Mouse (Mus musculus): Measurements from ENCODE around the gene Klk6. TPM values are rescaled to one million over a fixed set of nuclear protein-coding genes. Genes with fewer than 3 reads are reported as not detected.

Klk6 gene
- polyA plus RNA-seq, 1 experiment from 2014 or later: 23.9 TPM

DNA sequence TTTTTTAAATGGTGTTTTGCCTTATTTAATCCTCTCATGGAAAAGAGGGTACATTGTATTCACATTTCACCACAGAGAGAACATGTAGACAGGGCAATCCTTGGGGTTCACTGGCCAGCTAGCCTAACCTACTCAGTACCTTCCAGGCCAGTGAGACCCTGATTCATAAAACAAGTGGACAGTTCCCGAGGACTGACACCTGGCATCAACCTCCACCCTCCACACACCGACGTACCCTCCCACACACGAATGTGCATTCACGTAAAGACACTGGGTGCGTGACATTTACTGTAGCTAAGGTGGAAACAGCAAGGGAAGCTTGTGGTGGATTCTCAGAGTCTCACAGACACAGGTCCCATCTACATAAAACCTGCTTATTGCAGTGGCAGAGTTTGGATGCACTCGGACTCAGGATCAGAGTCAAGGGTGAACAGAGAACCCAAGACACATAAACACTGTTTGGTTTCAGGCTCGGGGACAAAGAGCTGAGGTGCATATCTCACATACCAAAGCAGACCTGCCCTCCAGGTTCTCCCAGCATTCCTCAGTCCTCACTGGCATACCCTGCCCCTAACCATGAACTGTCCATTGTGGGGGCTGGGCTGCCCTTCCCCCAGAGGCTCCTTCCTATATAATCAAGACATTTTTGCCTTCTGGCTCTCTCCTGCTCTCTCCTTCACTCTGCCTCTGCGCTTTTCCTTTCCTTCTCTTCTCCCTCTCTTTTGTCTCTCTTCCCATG, 30.5 kb downstream of the Klk6 start:
- Histone ChIP-seq H3K4me2 (replicated peaks; ENCODE audit: low read depth) (no peak overlapping the region), H3K4me3 (ENCODE audit: low read depth, low read length) (no peak overlapping the region), H3K9ac (ENCODE audit: low read length) (no peak overlapping the region), H3K27ac (replicated peaks) (no peak overlapping the region), H3K4me1 (replicated peaks; ENCODE audit: control insufficient read depth, insufficient read depth) (no peaks in the 10 kb centered on the region), H3K9me3 (ENCODE audit: control insufficient read depth, low read length) (no peaks in the 10 kb centered on the region), H3K27me3 (ENCODE audit: control insufficient read depth, insufficient read depth, low read length) (no peaks in the 10 kb centered on the region), H3K36me3 (ENCODE audit: control insufficient read depth, insufficient read depth, low read length) (no peaks in the 10 kb centered on the region)
- DNase-seq (ENCODE audit: low spot score): no peak
- ATAC-seq (ENCODE audit: low FRiP score, low TSS enrichment): no peak
- TF ChIP-seq EP300 (optimal IDR thresholded peaks at IDR 0.05) (no peak), CTCF (IDR thresholded peaks at IDR 0.05; ENCODE audit: low read depth) (no peak)
- 52% methylated on average over 9 of the region's 9 CpGs for WGBS

DNA sequence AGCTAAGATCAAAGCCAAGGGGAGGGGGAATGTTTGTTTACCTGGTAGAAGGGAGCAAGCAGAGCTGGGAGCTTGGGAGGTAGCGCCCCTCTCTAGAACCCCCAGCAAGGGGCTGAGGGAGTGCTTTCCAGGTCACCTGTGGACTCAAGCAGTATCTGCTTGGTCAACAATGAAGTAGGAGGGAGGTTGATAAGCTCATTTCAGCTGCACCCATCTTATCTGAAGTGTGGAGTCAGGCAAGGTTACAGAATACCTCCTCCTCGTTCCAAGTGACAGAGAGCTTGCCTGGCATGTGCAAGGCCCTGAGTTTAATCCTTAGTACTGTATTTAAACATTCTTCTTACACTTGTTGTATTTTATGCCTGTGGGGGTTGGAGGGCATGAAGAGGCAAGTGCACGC, 31.4 kb downstream of the Klk6 start:
- TF ChIP-seq EP300 (optimal IDR thresholded peaks at IDR 0.05): no peak
- TF ChIP-seq CTCF (IDR thresholded peaks at IDR 0.05; ENCODE audit: low read depth): no peak
- H3K36me3 ChIP-seq (ENCODE audit: control insufficient read depth, insufficient read depth, low read length): no peaks in the 10 kb centered on the region
- H3K4me1 ChIP-seq (replicated peaks; ENCODE audit: control insufficient read depth, insufficient read depth): no peaks in the 10 kb centered on the region
- ATAC-seq (ENCODE audit: low FRiP score, low TSS enrichment) (peak; percentile 78), DNase-seq (ENCODE audit: low spot score) (peak; percentile 20)
- no peaks in the 10 kb centered on the region for H3K9me3 ChIP-seq (ENCODE audit: control insufficient read depth, low read length)
- no peaks in the 10 kb centered on the region for H3K27me3 ChIP-seq (ENCODE audit: control insufficient read depth, insufficient read depth, low read length)
- H3K4me3 ChIP-seq (ENCODE audit: low read depth, low read length): no peak overlapping the region
- 33% methylated on average over 3 of the region's 3 CpGs for WGBS
- no peak overlapping the region for H3K9ac ChIP-seq (ENCODE audit: low read length)
- H3K27ac ChIP-seq (replicated peaks): peak overlapping the region; percentile 67; the same call in 1 of the 2 replicates
- no peak overlapping the region for H3K4me2 ChIP-seq (replicated peaks; ENCODE audit: low read depth)

DNA sequence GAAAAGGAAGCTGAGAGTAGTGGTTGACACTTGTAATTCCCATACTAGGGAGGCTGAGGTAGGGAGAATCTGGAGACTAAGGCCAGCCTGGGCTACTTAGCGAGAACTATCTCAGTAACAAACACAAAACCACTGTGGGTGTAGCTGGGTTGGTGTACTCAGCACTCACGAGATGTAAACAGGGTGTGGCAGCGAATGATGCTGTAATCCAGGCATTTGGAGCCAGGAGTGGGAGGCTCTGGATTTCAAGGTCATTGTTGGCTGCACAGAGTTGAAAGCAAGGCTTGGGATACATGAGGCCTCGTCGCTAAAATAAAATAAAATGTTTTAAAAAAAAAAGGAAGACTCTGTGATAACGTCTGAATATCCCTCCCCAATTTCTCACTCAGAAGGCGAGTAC, 32.0 kb downstream of the Klk6 start:
- DNase-seq (ENCODE audit: low spot score) (peak; percentile 33), ATAC-seq (ENCODE audit: low FRiP score, low TSS enrichment) (peak; percentile 83)
- Histone ChIP-seq H3K9ac (ENCODE audit: low read length) (no peak overlapping the region), H3K4me3 (ENCODE audit: low read depth, low read length) (no peak overlapping the region), H3K27ac (replicated peaks) (peak overlapping the region; percentile 67), H3K36me3 (ENCODE audit: control insufficient read depth, insufficient read depth, low read length) (no peaks in the 10 kb centered on the region), H3K4me1 (replicated peaks; ENCODE audit: control insufficient read depth, insufficient read depth) (no peaks in the 10 kb centered on the region), H3K9me3 (ENCODE audit: control insufficient read depth, low read length) (no peaks in the 10 kb centered on the region), H3K4me2 (replicated peaks; ENCODE audit: low read depth) (no peak overlapping the region), H3K27me3 (ENCODE audit: control insufficient read depth, insufficient read depth, low read length) (no peaks in the 10 kb centered on the region)
- WGBS: 66% methylated on average over 7 of the region's 7 CpGs
- TF ChIP-seq CTCF (IDR thresholded peaks at IDR 0.05; ENCODE audit: low read depth): no peak
- TF ChIP-seq EP300 (optimal IDR thresholded peaks at IDR 0.05): no peak

DNA sequence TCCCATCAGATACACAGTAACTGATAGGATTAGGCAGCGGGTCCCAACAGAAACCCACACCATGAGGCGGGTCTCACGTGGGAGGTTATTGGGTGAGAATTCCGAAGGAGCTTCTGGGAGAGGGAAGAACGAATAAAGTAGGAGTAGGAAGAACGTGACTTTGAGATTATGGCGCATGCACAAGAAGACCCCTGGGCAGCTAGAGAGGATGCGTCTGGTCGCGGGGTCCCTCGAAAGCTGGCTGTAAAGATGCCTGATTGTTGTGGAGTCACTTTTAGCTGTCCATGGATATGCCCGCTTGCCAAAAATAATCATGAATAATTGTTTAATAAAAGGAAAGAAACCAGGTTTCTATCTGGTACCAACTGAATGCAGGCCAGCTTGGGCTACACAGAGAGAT, 33.2 kb downstream of the Klk6 start:
- Histone ChIP-seq H3K4me2 (replicated peaks; ENCODE audit: low read depth) (no peak overlapping the region), H3K36me3 (ENCODE audit: control insufficient read depth, insufficient read depth, low read length) (no peaks in the 10 kb centered on the region), H3K27ac (replicated peaks) (no peak overlapping the region), H3K4me3 (ENCODE audit: low read depth, low read length) (no peak overlapping the region), H3K9me3 (ENCODE audit: control insufficient read depth, low read length) (no peaks in the 10 kb centered on the region), H3K9ac (ENCODE audit: low read length) (no peak overlapping the region), H3K4me1 (replicated peaks; ENCODE audit: control insufficient read depth, insufficient read depth) (no peaks in the 10 kb centered on the region), H3K27me3 (ENCODE audit: control insufficient read depth, insufficient read depth, low read length) (no peaks in the 10 kb centered on the region)
- WGBS: 90% methylated on average over 12 of the region's 12 CpGs
- ATAC-seq (ENCODE audit: low FRiP score, low TSS enrichment): no peak
- TF ChIP-seq EP300 (optimal IDR thresholded peaks at IDR 0.05) (no peak), CTCF (IDR thresholded peaks at IDR 0.05; ENCODE audit: low read depth) (no peak)
- DNase-seq (ENCODE audit: low spot score): no peak

DNA sequence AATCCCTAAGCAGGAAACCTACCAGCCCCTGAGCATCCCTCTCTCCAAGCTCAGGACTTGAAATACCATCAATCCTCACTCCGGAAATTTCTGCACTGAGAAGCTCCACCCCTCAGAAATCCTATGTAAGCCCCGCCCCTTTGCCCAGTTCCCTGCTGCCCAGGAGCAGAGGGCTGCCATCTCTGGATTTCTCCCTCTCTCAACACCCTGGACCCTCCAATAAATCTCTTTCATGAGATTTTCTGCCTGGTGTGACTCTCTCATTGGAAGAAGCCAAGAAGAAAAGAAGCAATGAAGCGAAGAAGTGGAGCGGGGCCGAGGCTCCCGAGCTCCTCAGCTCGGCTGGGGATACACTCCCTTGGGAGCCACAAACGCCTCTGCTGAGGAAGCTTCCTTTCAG, 36.1 kb downstream of the Klk6 start:
- H3K36me3 ChIP-seq (ENCODE audit: control insufficient read depth, insufficient read depth, low read length): no peaks in the 10 kb centered on the region
- H3K27ac ChIP-seq (replicated peaks): 0 out of 2 replicates have a peak overlapping the region, but pooled peaks have one; percentile 4
- DNase-seq (ENCODE audit: low spot score): no peak

DNA sequence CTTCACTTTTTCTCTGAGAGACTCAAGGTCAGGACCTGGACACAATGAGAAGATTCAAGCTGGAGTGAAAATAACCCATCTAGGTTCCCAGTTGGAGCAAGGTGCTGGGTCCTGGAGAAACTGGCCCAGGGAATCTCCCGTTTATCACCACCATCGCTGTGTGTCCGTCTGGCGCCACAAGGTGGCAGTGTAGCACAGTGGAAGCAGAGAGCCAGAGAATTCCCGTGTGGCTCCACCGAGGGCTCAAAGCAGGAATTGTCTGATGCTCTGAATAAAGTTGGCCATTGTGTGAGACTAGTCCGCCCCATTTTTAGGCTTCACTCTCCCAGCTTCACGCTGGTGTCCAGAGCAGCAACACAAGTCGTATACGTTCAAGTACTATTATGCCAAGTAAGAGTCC, 48.9 kb downstream of the Klk6 start:
- WGBS: 6% methylated on average over 10 of the region's 10 CpGs
- Histone ChIP-seq H3K27me3 (ENCODE audit: control insufficient read depth, insufficient read depth, low read length) (no peaks in the 10 kb centered on the region), H3K36me3 (ENCODE audit: control insufficient read depth, insufficient read depth, low read length) (no peaks in the 10 kb centered on the region), H3K4me3 (ENCODE audit: low read depth, low read length) (no peak overlapping the region), H3K9me3 (ENCODE audit: control insufficient read depth, low read length) (no peaks in the 10 kb centered on the region), H3K4me2 (replicated peaks; ENCODE audit: low read depth) (no peak overlapping the region), H3K9ac (ENCODE audit: low read length) (no peak overlapping the region), H3K4me1 (replicated peaks; ENCODE audit: control insufficient read depth, insufficient read depth) (no peaks in the 10 kb centered on the region), H3K27ac (replicated peaks) (no peak overlapping the region)
- DNase-seq (ENCODE audit: low spot score): peak; percentile 79
- no peak for TF ChIP-seq EP300 (optimal IDR thresholded peaks at IDR 0.05)
- TF ChIP-seq CTCF (IDR thresholded peaks at IDR 0.05; ENCODE audit: low read depth): peak; percentile 90
- peak; percentile 56; the same call in 1 of the 2 replicates for ATAC-seq (ENCODE audit: low FRiP score, low TSS enrichment)

More for the DNA sequence above, 36.1 kb downstream of the Klk6 start:
- Histone ChIP-seq H3K4me3 (ENCODE audit: low read depth, low read length) (no peak overlapping the region), H3K27me3 (ENCODE audit: control insufficient read depth, insufficient read depth, low read length) (no peaks in the 10 kb centered on the region), H3K9me3 (ENCODE audit: control insufficient read depth, low read length) (no peaks in the 10 kb centered on the region), H3K9ac (ENCODE audit: low read length) (no peak overlapping the region), H3K4me2 (replicated peaks; ENCODE audit: low read depth) (no peak overlapping the region), H3K4me1 (replicated peaks; ENCODE audit: control insufficient read depth, insufficient read depth) (no peaks in the 10 kb centered on the region)
- WGBS: 72% methylated on average over 8 of the region's 8 CpGs
- no peak for ATAC-seq (ENCODE audit: low FRiP score, low TSS enrichment)
- TF ChIP-seq EP300 (optimal IDR thresholded peaks at IDR 0.05): no peak
- TF ChIP-seq CTCF (IDR thresholded peaks at IDR 0.05; ENCODE audit: low read depth): no peak

Measured in stomach, postnatal 0 days (tissue).